Mouse (Mus musculus): ENCODE results near the gene Slc44a3.

Slc44a3 gene

GRCm38 (mm10) chr3:121427520-121427908 is 104.7 kb downstream of the Slc44a3 start:
- peak; percentile 86 for DNase-seq (ENCODE audit: low read depth, low spot score)

GRCm38 (mm10) chr3:121426621-121427519 is 105.3 kb downstream of the Slc44a3 start:
- DNase-seq (ENCODE audit: low read depth, low spot score) = peak; percentile 90

GRCm38 (mm10) chr3:121425861-121426620 is 106.2 kb downstream of the Slc44a3 start, which contains the start of gene Cnn3:
Gene Cnn3, plus strand, starts transcription at chr3:121426497.
- DNase-seq (ENCODE audit: low read depth, low spot score) = peak; percentile 98

GRCm38 (mm10) chr3:121422405-121422804 is 109.8 kb downstream of the Slc44a3 start:
- DNase-seq (ENCODE audit: low read depth, low spot score) = peak; percentile 56

- peak; percentile 96 for DNase-seq (ENCODE audit: low read depth, low spot score)
Observed at GRCm38 (mm10) chr3:121418850-121419435, 113.3 kb downstream of the Slc44a3 start.

- DNase-seq (ENCODE audit: low read depth, low spot score) = peak; percentile 47
Observed at GRCm38 (mm10) chr3:121418251-121418601, 114.0 kb downstream of the Slc44a3 start.

GRCm38 (mm10) chr3:121417379-121418250 is 114.6 kb downstream of the Slc44a3 start:
- DNase-seq (ENCODE audit: low read depth, low spot score) = peak; percentile 44

GRCm38 (mm10) chr3:121416171-121417154 is 115.7 kb downstream of the Slc44a3 start:
- DNase-seq (ENCODE audit: low read depth, low spot score) = peak; percentile 53

GRCm38 (mm10) chr3:121411450-121411849 is 120.8 kb downstream of the Slc44a3 start:
- DNase-seq (ENCODE audit: low read depth, low spot score) = no peak
